Mouse (Mus musculus) cortical plate, adult 2 months (tissue): ENCODE results near the gene Pikfyve.

Experiments
- CTCF ChIP-seq: fragments of 200-500 bp; IDR thresholded peaks from 2 replicates; pipeline ENCODE4 v1.5.1; 2011; ENCODE audit warnings: mild to moderate bottlenecking, control low read depth, low read length; ENCODE audit not compliant: insufficient read depth; ENCODE audit errors: extremely low read depth
- POLR2A ChIP-seq: fragments of 200-500 bp; IDR thresholded peaks from 2 replicates; pipeline ENCODE4 v1.6.1; 2011; ENCODE audit warnings: mild to moderate bottlenecking, low read length, control low read depth; ENCODE audit not compliant: insufficient read depth; ENCODE audit errors: extremely low read depth

DNA sequence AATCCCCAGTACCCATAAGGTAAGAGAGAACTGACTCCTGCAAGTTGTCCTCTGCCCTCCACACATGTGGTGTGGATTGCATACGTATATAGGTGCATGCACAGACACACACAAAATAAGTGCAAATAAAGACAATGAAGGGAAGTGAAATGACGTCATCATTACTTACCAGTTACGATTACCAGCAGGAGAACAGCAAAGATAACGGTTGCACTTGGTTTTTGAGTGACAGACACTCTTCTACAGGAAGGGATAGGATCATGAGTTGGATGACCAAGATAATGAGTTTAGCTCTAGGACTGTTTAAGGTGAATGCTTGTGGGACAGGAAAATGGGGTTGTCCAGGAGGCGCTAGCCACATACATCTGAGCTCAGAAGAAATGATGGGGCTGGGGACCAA lies 5.0 kb upstream of the Pikfyve start:
- TF ChIP-seq POLR2A = no peak
- no peak for TF ChIP-seq CTCF
